Comparison of ENCODE assay signal across 8 mouse cellular contexts in the genomic region with DNA sequence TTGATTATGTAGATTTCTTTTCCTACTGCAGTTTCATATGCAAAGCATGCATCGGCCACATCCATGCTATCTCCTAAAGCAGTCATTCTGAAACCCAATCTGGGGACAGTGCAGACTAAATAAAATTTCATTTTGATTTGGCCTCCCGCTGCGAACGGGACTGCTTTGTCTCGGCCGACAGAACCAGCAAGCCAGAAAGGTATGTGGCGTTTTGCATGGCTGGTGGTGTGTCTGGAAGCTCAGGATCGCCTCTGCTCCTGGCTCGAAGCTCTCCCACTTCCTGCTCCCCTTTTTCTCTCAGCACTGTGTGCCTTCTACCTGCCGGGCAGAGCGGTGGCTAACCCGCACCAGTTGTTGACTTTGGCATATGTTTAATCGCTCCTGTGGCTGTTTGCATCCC.
DNase-seq lines count a peak whose midpoint lies in the region; ATAC-seq lines count a peak whose summit lies in the region.

No protein-coding gene starts in this region.

- H3K4me2 ChIP-seq in intestine, embryonic 15.5 days (replicated peaks): peak overlapping the region; percentile 48
- peak overlapping the region; percentile 50 for H3K4me2 ChIP-seq in midbrain, embryonic 12.5 days (replicated peaks)

- H3K36me3 ChIP-seq in heart, embryonic 10.5 days: no peaks in the 10 kb centered on the region
- no peaks in the 10 kb centered on the region for H3K36me3 ChIP-seq in intestine, embryonic 15.5 days
- no peaks in the 10 kb centered on the region for H3K36me3 ChIP-seq in midbrain, embryonic 12.5 days

- H3K4me3 ChIP-seq in heart, embryonic 10.5 days: peak overlapping the region; percentile 44
- no peak overlapping the region for H3K4me3 ChIP-seq in intestine, embryonic 15.5 days (replicated peaks)
- H3K4me3 ChIP-seq in midbrain, embryonic 12.5 days: peak overlapping the region; percentile 37

- H3K9me3 ChIP-seq in heart, embryonic 10.5 days: no peaks in the 10 kb centered on the region
- H3K9me3 ChIP-seq in intestine, embryonic 15.5 days: no peaks in the 10 kb centered on the region
- no peaks in the 10 kb centered on the region for H3K9me3 ChIP-seq in midbrain, embryonic 12.5 days

- peaks cover 3% of the 10 kb centered on the region; the same call in 1 of the 2 replicates for H3K4me1 ChIP-seq in heart, embryonic 10.5 days
- no peaks in the 10 kb centered on the region for H3K4me1 ChIP-seq in intestine, embryonic 15.5 days (replicated peaks)
- H3K4me1 ChIP-seq in midbrain, embryonic 12.5 days: peaks cover 52% of the 10 kb centered on the region

- ATAC-seq in intestine, embryonic 15.5 days: no peak
- ATAC-seq in midbrain, embryonic 12.5 days (ENCODE audit: low FRiP score, low read depth): no peak

- H3K9ac ChIP-seq in intestine, embryonic 15.5 days: no peak overlapping the region
- peak overlapping the region; percentile 55 for H3K9ac ChIP-seq in midbrain, embryonic 12.5 days (replicated peaks)

- no peaks in the 10 kb centered on the region for H3K27me3 ChIP-seq in heart, embryonic 10.5 days (ENCODE audit: insufficient read depth, poor library complexity, severe bottlenecking)
- H3K27me3 ChIP-seq in intestine, embryonic 15.5 days (replicated peaks): no peaks in the 10 kb centered on the region
- no peaks in the 10 kb centered on the region for H3K27me3 ChIP-seq in midbrain, embryonic 12.5 days

- no peak for DNase-seq in heart, embryonic 10.5 days (ENCODE audit: low spot score)
- no peak for DNase-seq in heart, postnatal 4 days
- peak; percentile 51 for DNase-seq in embryo, embryonic 10.5 days (ENCODE audit: low spot score)
- no peak for DNase-seq in adrenal gland, adult 18-20 months (ENCODE audit: low spot score in 2 of 2)
- DNase-seq in spleen, postnatal 36 days (ENCODE audit: low spot score in 2 of 2): no peak
- no peak for DNase-seq in cerebellum, adult 9-10 months

- 11% methylated on average over 13 of the region's 13 CpGs for WGBS in heart, embryonic 10.5 days
- 11% methylated on average over 13 of the region's 13 CpGs for WGBS in intestine, embryonic 15.5 days
- 3% methylated on average over 13 of the region's 13 CpGs for WGBS in midbrain, embryonic 12.5 days

- peak overlapping the region; percentile 56; the same call in 1 of the 2 replicates for H3K27ac ChIP-seq in heart, embryonic 10.5 days
- no peak overlapping the region for H3K27ac ChIP-seq in intestine, embryonic 15.5 days
- H3K27ac ChIP-seq in midbrain, embryonic 12.5 days (replicated peaks): peak overlapping the region; percentile 81
